Mouse (Mus musculus): ENCODE data around the gene Krtap22-2. TPM values are rescaled to one million over a fixed set of nuclear protein-coding genes. Genes with fewer than 3 reads are reported as not detected.

The Krtap22-2 gene
- polyA plus RNA-seq, 1 experiment: not detected

DNA sequence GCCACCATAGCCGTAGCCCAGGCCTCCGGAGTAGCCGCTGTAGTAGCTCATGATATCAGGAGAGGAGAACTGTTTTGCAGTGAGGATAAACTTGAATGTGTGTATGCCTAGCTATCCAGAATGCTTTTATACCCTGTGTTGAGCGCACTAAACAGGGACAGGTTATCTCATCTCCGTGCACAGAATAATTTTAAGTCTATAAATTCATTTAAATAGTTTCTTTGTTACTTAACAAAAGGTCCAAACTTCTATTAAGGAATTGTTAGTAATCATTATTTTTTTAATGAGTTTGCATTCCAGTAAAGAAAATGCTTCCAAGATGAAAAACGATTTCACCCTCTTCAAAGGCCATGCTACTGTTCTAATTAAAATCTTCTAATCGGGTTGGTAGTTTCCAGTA is 47.8 kb downstream of the Krtap22-2 start, which contains the start of gene Krtap16-3:
Krtap16-3 (minus strand) TSS at position 101 of the 400 bp plus-strand sequence.
- Histone ChIP-seq H3K79me3 (ENCODE audit: low read depth) (no peaks in the 10 kb centered on the region), H3K79me2 (ENCODE audit: control insufficient read depth, insufficient read depth) (no peaks in the 10 kb centered on the region), H3ac (ENCODE audit: control insufficient read depth, insufficient read length, low read depth) (no peak within 1 kb of the TSS), H3K4me3 (ENCODE audit: insufficient read depth, poor library complexity, severe bottlenecking) (no peak within 1 kb of the TSS), H3K27me3 (ENCODE audit: control insufficient read depth, insufficient read depth, insufficient read length) (no peaks in the 10 kb centered on the region), H3K36me3 (ENCODE audit: control insufficient read depth, insufficient read depth) (no peaks in the 10 kb centered on the region)
- TF ChIP-seq FOSL1 (IDR thresholded peaks at IDR 0.05; ENCODE audit: insufficient read depth, low read length, poor library complexity, severe bottlenecking) (no peak), MYOG (IDR thresholded peaks at IDR 0.05; ENCODE audit: control insufficient read depth, extremely low read depth, insufficient read length) (no peak), CEBPB (IDR thresholded peaks at IDR 0.05; ENCODE audit: low read depth) (no peak), CTCF (IDR thresholded peaks at IDR 0.05; ENCODE audit: control insufficient read depth, insufficient read depth, insufficient read length) (no peak), MAX (IDR thresholded peaks at IDR 0.05) (no peak), MYOD1 (IDR thresholded peaks at IDR 0.05; ENCODE audit: control insufficient read depth, insufficient read length, low read depth) (no peak), USF1 (IDR thresholded peaks at IDR 0.05; ENCODE audit: low read depth) (no peak)

Other genes with a start within 250 kb of the Krtap22-2 start
- not detected for gene 2310057N15Rik, start 236.6 kb downstream of the Krtap22-2 start, polyA plus RNA-seq (2012; fragmentation: generic; extraction: Trizol)
- not detected for gene Gm5965, start 232.9 kb downstream of the Krtap22-2 start, polyA plus RNA-seq (2012; fragmentation: generic; extraction: Trizol)
- not detected for gene Gm20741, start 198.5 kb downstream of the Krtap22-2 start, polyA plus RNA-seq (2012; fragmentation: generic; extraction: Trizol)
- gene Krtap15, start 190.5 kb downstream of the Krtap22-2 start, polyA plus RNA-seq (2012; fragmentation: generic; extraction: Trizol): not detected
- not detected for gene Krtap14, start 184.6 kb downstream of the Krtap22-2 start, polyA plus RNA-seq (2012; fragmentation: generic; extraction: Trizol)
- not detected for gene Krtap19-1, start 141.3 kb downstream of the Krtap22-2 start, polyA plus RNA-seq (2012; fragmentation: generic; extraction: Trizol)
- gene Krtap19-2, start 136.5 kb downstream of the Krtap22-2 start, polyA plus RNA-seq (2012; fragmentation: generic; extraction: Trizol): not detected
- not detected for gene Krtap19-3, start 132.7 kb downstream of the Krtap22-2 start, polyA plus RNA-seq (2012; fragmentation: generic; extraction: Trizol)
- not detected for gene Krtap19-4, start 125.7 kb downstream of the Krtap22-2 start, polyA plus RNA-seq (2012; fragmentation: generic; extraction: Trizol)
- gene Krtap19-5, start 114.3 kb downstream of the Krtap22-2 start, polyA plus RNA-seq (2012; fragmentation: generic; extraction: Trizol): not detected
- gene Krtap19-9b, start 78.5 kb downstream of the Krtap22-2 start, polyA plus RNA-seq (2012; fragmentation: generic; extraction: Trizol): not detected
- gene Krtap16-3, start 47.9 kb downstream of the Krtap22-2 start, polyA plus RNA-seq (2012; fragmentation: generic; extraction: Trizol): not detected
- not detected for gene Gm10229, start 4.5 kb upstream of the Krtap22-2 start, polyA plus RNA-seq (2012; fragmentation: generic; extraction: Trizol)
- gene Krtap6-1, start 20.9 kb upstream of the Krtap22-2 start, polyA plus RNA-seq (2012; fragmentation: generic; extraction: Trizol): not detected
- gene Gm10228, start 30.7 kb upstream of the Krtap22-2 start, polyA plus RNA-seq (2012; fragmentation: generic; extraction: Trizol): not detected
- not detected for gene Krtap6-5, start 37.1 kb upstream of the Krtap22-2 start, polyA plus RNA-seq (2012; fragmentation: generic; extraction: Trizol)
- gene 1110025L11Rik, start 53.2 kb upstream of the Krtap22-2 start, polyA plus RNA-seq (2012; fragmentation: generic; extraction: Trizol): not detected
- not detected for gene Krtap6-3, start 73.3 kb upstream of the Krtap22-2 start, polyA plus RNA-seq (2012; fragmentation: generic; extraction: Trizol)
- gene Gm6358, start 130.1 kb upstream of the Krtap22-2 start, polyA plus RNA-seq (2012; fragmentation: generic; extraction: Trizol): not detected
- gene Gm10061, start 140.3 kb upstream of the Krtap22-2 start, polyA plus RNA-seq (2012; fragmentation: generic; extraction: Trizol): not detected
- gene Gm9789, start 147.2 kb upstream of the Krtap22-2 start, polyA plus RNA-seq (2012; fragmentation: generic; extraction: Trizol): not detected
- not detected for gene Gm7735, start 158.7 kb upstream of the Krtap22-2 start, polyA plus RNA-seq (2012; fragmentation: generic; extraction: Trizol)
- gene 1110057P08Rik, start 164.0 kb upstream of the Krtap22-2 start, polyA plus RNA-seq (2012; fragmentation: generic; extraction: Trizol): not detected
- not detected for gene Krtap20-2, start 195.1 kb upstream of the Krtap22-2 start, polyA plus RNA-seq (2012; fragmentation: generic; extraction: Trizol)